Mouse (Mus musculus): ENCODE measurements around the gene Ms4a6c. TPM values are rescaled to one million over a fixed set of nuclear protein-coding genes. Genes with fewer than 3 reads are reported as not detected.
"Not testable (repeated sequence)": the region's sequence is repeated elsewhere in the genome, so short reads cannot be mapped to it uniquely, and the experiment has no call there.

Ms4a6c gene
- polyA plus RNA-seq, 1 experiment from 2014 or later, result 8.2 TPM

DNA sequence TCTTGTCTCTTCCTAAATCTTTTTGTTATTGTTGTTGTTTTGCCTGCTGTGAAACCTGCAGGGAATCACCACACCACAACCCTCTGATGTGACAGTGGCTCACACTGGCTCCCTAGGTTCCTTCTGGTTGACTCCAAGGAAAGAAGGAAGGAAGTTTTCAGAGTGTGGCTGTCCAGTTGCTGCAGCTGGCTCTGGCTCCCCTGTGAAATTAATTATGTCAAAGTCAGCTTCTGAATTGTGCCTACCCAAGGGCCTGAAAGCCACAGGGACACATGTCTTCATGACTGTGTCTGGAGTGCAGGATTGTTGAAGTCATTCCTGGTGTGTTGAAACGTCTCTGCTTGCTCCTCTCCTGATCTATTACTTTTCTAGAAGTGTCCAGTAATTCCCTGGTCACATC lies 805 bp upstream of the Ms4a6c start:
- not testable (repeated sequence) for H3K4me1 ChIP-seq (ENCODE audit: control insufficient read depth, insufficient read depth, low read length); H3K36me3 ChIP-seq (ENCODE audit: control insufficient read depth, insufficient read depth, low read length); H3K27ac ChIP-seq (ENCODE audit: low read length); H3K4me3 ChIP-seq (ENCODE audit: low read depth, low read length); H3K27me3 ChIP-seq (ENCODE audit: control insufficient read depth, insufficient read depth, low read length); ATAC-seq (ENCODE audit: insufficient number of reproducible peaks, insufficient read depth, low FRiP score, low read depth); H3K9me3 ChIP-seq (ENCODE audit: control insufficient read depth, low read depth, low read length); H3K9ac ChIP-seq (replicated peaks; ENCODE audit: low read depth, low read length); H3K4me2 ChIP-seq (replicated peaks; ENCODE audit: low read depth, low read length)
- 56% methylated on average over 1 of the region's 1 CpGs for WGBS

DNA sequence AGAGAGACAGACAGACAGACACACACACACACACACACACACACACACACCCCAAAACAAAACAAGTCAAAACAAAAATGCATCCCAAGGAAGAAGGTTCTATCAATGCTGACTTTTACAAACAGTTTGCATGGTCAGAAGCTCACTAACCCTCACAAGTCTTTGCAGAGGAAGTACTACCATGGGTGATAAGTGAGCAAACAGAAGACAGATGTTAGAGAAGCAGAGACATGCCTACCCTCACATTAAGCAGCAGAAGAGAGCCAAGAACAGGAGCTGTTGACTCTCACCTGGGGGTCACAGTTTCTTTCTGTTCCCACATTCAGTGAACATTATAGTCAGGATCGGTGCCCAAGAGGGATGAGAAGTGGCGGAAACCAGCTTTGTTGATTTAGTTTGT lies 10.5 kb downstream of the Ms4a6c start:
- Histone ChIP-seq H3K9ac (replicated peaks; ENCODE audit: low read depth, low read length) (no peak overlapping the region), H3K36me3 (ENCODE audit: control insufficient read depth, insufficient read depth, low read length) (no peaks in the 10 kb centered on the region), H3K4me1 (ENCODE audit: control insufficient read depth, insufficient read depth, low read length) (no peaks in the 10 kb centered on the region), H3K4me3 (ENCODE audit: low read depth, low read length) (no peak overlapping the region), H3K9me3 (ENCODE audit: control insufficient read depth, low read depth, low read length) (no peaks in the 10 kb centered on the region), H3K27ac (ENCODE audit: low read length) (no peak overlapping the region), H3K27me3 (ENCODE audit: control insufficient read depth, insufficient read depth, low read length) (no peaks in the 10 kb centered on the region), H3K4me2 (replicated peaks; ENCODE audit: low read depth, low read length) (no peak overlapping the region)
- WGBS, result 89% methylated on average over 2 of the region's 2 CpGs
- no peak for ATAC-seq (ENCODE audit: insufficient number of reproducible peaks, insufficient read depth, low FRiP score, low read depth)

DNA sequence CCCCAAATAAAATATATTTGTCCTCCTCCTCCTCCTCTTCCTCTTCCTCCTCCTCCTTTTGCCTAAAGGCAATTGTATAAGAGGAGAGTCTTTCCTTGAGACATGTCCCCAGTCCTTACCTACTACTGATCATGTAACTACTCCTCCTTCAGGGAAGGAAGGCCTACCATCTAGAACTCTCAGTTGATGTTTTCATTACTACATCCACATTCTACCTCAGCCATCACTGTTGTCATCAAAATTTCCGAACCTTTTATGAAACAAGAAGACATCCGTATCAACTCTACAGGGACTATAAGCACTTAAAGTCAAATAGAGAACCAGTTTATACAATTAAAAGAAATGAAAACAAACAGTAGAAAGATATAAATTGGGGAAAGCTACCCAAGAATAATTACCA lies 13.5 kb downstream of the Ms4a6c start:
- H3K9ac ChIP-seq (replicated peaks; ENCODE audit: low read depth, low read length), result no peak overlapping the region

DNA sequence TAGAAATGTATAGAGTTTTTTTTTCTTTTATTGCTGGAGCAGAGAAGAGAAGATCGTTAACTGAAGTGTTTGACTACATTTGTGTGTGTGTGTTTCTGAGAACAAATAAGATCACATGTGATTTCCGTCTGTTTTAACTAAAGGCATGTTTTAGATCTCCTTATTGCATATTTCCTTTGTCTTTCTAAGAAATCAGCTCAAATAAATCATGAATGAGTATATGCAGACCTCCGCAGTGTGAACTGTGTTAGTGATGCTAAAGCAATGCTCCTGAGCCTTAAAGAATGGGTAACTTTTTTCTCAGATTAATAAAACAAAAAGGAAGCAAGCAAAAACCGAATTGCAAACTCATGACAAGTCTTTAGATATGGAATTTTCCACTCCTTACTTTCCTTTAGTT lies 14.8 kb downstream of the Ms4a6c start:
- no peaks in the 10 kb centered on the region for H3K27me3 ChIP-seq (ENCODE audit: control insufficient read depth, insufficient read depth, low read length)
- no peak overlapping the region for H3K4me3 ChIP-seq (ENCODE audit: low read depth, low read length)
- H3K36me3 ChIP-seq (ENCODE audit: control insufficient read depth, insufficient read depth, low read length), result no peaks in the 10 kb centered on the region
- H3K4me2 ChIP-seq (replicated peaks; ENCODE audit: low read depth, low read length), result no peak overlapping the region
- H3K4me1 ChIP-seq (ENCODE audit: control insufficient read depth, insufficient read depth, low read length), result no peaks in the 10 kb centered on the region
- no peak for ATAC-seq (ENCODE audit: insufficient number of reproducible peaks, insufficient read depth, low FRiP score, low read depth)
- WGBS, result 63% methylated on average over 4 of the region's 4 CpGs
- no peaks in the 10 kb centered on the region for H3K9me3 ChIP-seq (ENCODE audit: control insufficient read depth, low read depth, low read length)
- H3K9ac ChIP-seq (replicated peaks; ENCODE audit: low read depth, low read length), result no peak overlapping the region
- no peak overlapping the region for H3K27ac ChIP-seq (ENCODE audit: low read length)

More for the DNA sequence above, 13.5 kb downstream of the Ms4a6c start:
- Histone ChIP-seq H3K36me3 (ENCODE audit: control insufficient read depth, insufficient read depth, low read length) (no peaks in the 10 kb centered on the region), H3K9me3 (ENCODE audit: control insufficient read depth, low read depth, low read length) (no peaks in the 10 kb centered on the region), H3K4me3 (ENCODE audit: low read depth, low read length) (no peak overlapping the region), H3K4me2 (replicated peaks; ENCODE audit: low read depth, low read length) (no peak overlapping the region), H3K4me1 (ENCODE audit: control insufficient read depth, insufficient read depth, low read length) (no peaks in the 10 kb centered on the region), H3K27me3 (ENCODE audit: control insufficient read depth, insufficient read depth, low read length) (no peaks in the 10 kb centered on the region), H3K27ac (ENCODE audit: low read length) (no peak overlapping the region)
- ATAC-seq (ENCODE audit: insufficient number of reproducible peaks, insufficient read depth, low FRiP score, low read depth), result no peak
- 81% methylated on average over 2 of the region's 2 CpGs for WGBS

DNA sequence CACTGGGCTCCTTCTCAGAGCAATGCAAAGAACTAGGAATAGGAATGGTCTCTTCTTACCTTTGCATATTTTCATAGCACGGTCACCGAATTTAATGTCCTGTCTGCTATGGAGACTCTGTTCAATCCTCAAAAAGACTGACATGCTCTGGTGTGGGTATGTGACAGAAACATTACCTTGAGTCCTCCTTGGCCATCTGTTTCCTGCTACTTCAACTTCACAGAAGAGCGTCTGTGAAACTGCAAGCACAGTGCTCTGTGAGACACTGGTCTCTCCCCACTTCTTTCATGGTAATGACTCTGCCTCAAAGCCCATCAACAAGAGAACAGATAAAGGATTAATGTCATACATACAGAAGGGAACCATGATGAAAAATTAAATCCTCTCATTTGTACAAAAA lies 15.2 kb downstream of the Ms4a6c start:
- ATAC-seq (ENCODE audit: insufficient number of reproducible peaks, insufficient read depth, low FRiP score, low read depth), result no peak
- Histone ChIP-seq H3K4me2 (replicated peaks; ENCODE audit: low read depth, low read length) (no peak overlapping the region), H3K27ac (ENCODE audit: low read length) (no peak overlapping the region), H3K9me3 (ENCODE audit: control insufficient read depth, low read depth, low read length) (no peaks in the 10 kb centered on the region), H3K9ac (replicated peaks; ENCODE audit: low read depth, low read length) (no peak overlapping the region), H3K4me1 (ENCODE audit: control insufficient read depth, insufficient read depth, low read length) (no peaks in the 10 kb centered on the region), H3K36me3 (ENCODE audit: control insufficient read depth, insufficient read depth, low read length) (no peaks in the 10 kb centered on the region), H3K27me3 (ENCODE audit: control insufficient read depth, insufficient read depth, low read length) (no peaks in the 10 kb centered on the region), H3K4me3 (ENCODE audit: low read depth, low read length) (no peak overlapping the region)
- WGBS, result 67% methylated on average over 3 of the region's 3 CpGs

DNA sequence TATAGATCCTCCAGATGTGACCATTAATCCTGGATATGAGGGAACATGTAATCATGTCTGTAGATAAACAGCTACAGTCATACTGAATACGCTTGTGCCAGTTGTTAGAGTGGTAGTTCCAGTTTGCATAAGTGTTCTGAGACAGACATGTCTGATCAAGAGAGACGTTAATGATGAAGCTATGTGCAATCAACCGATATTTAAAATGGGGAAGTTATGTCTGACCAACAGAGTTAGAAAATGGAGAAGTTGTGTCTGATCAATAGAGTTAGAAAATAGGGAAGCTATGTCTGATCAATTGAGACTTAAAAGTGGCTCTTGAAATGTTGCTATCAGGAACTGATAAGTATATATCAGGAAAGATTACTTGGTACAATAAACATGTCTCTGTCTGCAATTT lies 16.1 kb downstream of the Ms4a6c start:
- no peak overlapping the region for H3K4me2 ChIP-seq (replicated peaks; ENCODE audit: low read depth, low read length)
- H3K9ac ChIP-seq (replicated peaks; ENCODE audit: low read depth, low read length), result no peak overlapping the region
- WGBS, result 84% methylated on average over 3 of the region's 3 CpGs
- no peaks in the 10 kb centered on the region for H3K36me3 ChIP-seq (ENCODE audit: control insufficient read depth, insufficient read depth, low read length)
- no peaks in the 10 kb centered on the region for H3K9me3 ChIP-seq (ENCODE audit: control insufficient read depth, low read depth, low read length)
- no peaks in the 10 kb centered on the region for H3K4me1 ChIP-seq (ENCODE audit: control insufficient read depth, insufficient read depth, low read length)
- no peak for ATAC-seq (ENCODE audit: insufficient number of reproducible peaks, insufficient read depth, low FRiP score, low read depth)
- H3K27ac ChIP-seq (ENCODE audit: low read length), result no peak overlapping the region
- no peaks in the 10 kb centered on the region for H3K27me3 ChIP-seq (ENCODE audit: control insufficient read depth, insufficient read depth, low read length)
- no peak overlapping the region for H3K4me3 ChIP-seq (ENCODE audit: low read depth, low read length)

DNA sequence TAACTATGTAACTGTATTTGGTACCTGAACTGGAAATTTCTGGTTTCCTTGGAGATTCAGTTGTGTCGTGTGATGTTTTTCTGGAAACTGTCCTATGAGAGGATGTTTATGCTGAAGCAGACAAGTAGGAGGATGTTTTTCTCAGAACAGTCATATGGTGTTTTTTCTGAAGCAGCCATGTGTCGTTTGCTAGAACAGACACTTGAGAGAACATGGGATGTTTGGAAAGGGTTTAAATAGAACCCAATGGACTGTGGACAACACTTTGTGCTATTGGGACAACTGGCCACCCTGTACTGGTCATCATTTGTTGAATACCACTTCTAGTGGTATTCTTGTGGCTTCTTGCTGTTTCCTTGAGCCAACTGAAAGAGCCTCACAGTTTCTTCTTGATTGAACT lies 16.6 kb downstream of the Ms4a6c start, which contains the start of gene Gm8369:
Gene Gm8369 (plus strand): TSS at position 193 of the 400 bp plus-strand sequence.
- no peaks in the 10 kb centered on the region for H3K36me3 ChIP-seq (ENCODE audit: control insufficient read depth, insufficient read depth, low read length)
- WGBS, result 65% methylated on average over 2 of the region's 2 CpGs
- H3K4me3 ChIP-seq (ENCODE audit: low read depth, low read length), result no peak within 1 kb of the TSS
- H3K9ac ChIP-seq (replicated peaks; ENCODE audit: low read depth, low read length), result no peak within 1 kb of the TSS
- no peak within 1 kb of the TSS for H3K4me2 ChIP-seq (replicated peaks; ENCODE audit: low read depth, low read length)
- no peaks in the 10 kb centered on the region for H3K9me3 ChIP-seq (ENCODE audit: control insufficient read depth, low read depth, low read length)
- no peak within 1 kb of the TSS for H3K27ac ChIP-seq (ENCODE audit: low read length)
- no peaks in the 10 kb centered on the region for H3K4me1 ChIP-seq (ENCODE audit: control insufficient read depth, insufficient read depth, low read length)
- no peak for ATAC-seq (ENCODE audit: insufficient number of reproducible peaks, insufficient read depth, low FRiP score, low read depth)
- H3K27me3 ChIP-seq (ENCODE audit: control insufficient read depth, insufficient read depth, low read length), result no peaks in the 10 kb centered on the region

DNA sequence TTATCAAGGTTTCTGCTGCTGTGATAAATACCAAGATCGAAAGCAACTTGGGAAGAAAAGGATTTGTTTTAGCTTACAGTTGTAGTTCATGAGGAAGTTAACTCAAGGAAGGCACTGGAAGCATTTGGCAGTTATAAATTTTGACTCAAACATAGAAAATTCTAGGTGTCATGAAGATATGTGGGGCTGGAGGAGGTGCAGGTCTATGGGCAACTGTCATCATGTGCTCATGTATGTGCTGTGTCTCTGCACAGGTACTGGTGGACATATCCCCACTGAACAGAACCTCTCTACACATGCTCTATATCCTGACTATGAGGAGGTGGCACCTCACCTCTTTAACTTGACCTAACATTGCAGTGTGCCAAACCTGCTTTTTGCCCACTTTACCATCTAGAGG lies 17.4 kb downstream of the Ms4a6c start:
- Histone ChIP-seq H3K27me3 (ENCODE audit: control insufficient read depth, insufficient read depth, low read length) (no peaks in the 10 kb centered on the region), H3K9me3 (ENCODE audit: control insufficient read depth, low read depth, low read length) (no peaks in the 10 kb centered on the region), H3K36me3 (ENCODE audit: control insufficient read depth, insufficient read depth, low read length) (no peaks in the 10 kb centered on the region), H3K4me3 (ENCODE audit: low read depth, low read length) (no peak overlapping the region), H3K4me1 (ENCODE audit: control insufficient read depth, insufficient read depth, low read length) (no peaks in the 10 kb centered on the region), H3K9ac (replicated peaks; ENCODE audit: low read depth, low read length) (no peak overlapping the region), H3K27ac (ENCODE audit: low read length) (no peak overlapping the region), H3K4me2 (replicated peaks; ENCODE audit: low read depth, low read length) (no peak overlapping the region)
- WGBS, result 93% methylated on average over 1 of the region's 1 CpGs
- ATAC-seq (ENCODE audit: insufficient number of reproducible peaks, insufficient read depth, low FRiP score, low read depth), result no peak

DNA sequence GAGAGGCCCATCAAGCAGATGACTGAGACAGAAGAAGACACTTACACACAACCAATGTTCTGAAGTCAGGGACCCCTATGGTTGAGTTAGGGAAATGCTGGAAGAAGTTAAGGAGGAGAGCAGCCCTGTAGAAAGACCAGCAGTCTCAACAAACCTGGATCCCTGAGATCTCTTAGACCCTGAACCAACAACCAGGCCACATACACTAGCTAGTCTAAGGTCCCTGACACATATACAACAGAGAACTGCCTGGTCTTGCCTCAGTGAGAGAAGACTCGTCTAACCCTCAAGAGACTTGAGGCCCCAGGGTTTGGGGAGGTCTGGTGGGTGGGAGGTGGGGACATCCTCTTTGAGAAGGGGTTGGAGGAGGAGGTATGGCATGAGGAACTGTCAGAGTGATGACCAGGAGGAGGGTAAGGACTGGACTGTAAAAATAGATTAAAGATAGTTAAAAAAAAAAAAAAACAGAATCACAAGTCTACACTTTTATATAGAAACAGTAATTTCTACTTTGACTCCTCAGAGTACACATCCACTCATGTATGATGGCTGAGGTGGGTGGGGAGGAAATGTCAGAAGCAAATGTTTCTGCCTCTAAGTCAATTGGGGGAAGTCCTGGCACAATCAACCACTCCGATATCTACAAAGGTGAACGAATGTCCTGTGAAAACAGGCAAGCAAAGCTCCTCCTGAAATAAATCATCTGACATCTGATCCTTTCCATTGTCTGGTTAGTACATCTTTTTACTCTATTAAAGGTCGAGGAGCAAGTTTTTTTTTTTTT lies 22.4 kb downstream of the Ms4a6c start:
- Histone ChIP-seq H3K9me3 (ENCODE audit: control insufficient read depth, low read depth, low read length) (no peaks in the 10 kb centered on the region), H3K27me3 (ENCODE audit: control insufficient read depth, insufficient read depth, low read length) (no peaks in the 10 kb centered on the region), H3K36me3 (ENCODE audit: control insufficient read depth, insufficient read depth, low read length) (no peaks in the 10 kb centered on the region), H3K4me1 (ENCODE audit: control insufficient read depth, insufficient read depth, low read length) (no peaks in the 10 kb centered on the region), H3K27ac (ENCODE audit: low read length) (no peak overlapping the region), H3K4me2 (replicated peaks; ENCODE audit: low read depth, low read length) (no peak overlapping the region), H3K9ac (replicated peaks; ENCODE audit: low read depth, low read length) (no peak overlapping the region), H3K4me3 (ENCODE audit: low read depth, low read length) (no peak overlapping the region)
- ATAC-seq (ENCODE audit: insufficient number of reproducible peaks, insufficient read depth, low FRiP score, low read depth), result no peak
- 67% methylated on average over 4 of the region's 4 CpGs for WGBS
